Mouse (Mus musculus) kidney, embryonic 16.5 days (tissue): ENCODE results near the gene Smim24. TPM values are rescaled to one million over a fixed set of nuclear protein-coding genes. Genes with fewer than 3 reads are reported as not detected.

Experiments
- ATAC-seq: fragments of 200-750 bp; cut with Nextera tagmentation; 2 replicates; pipeline ENCODE4 v1.8.0; 2017; ENCODE audit warnings: moderate TSS enrichment; ENCODE audit not compliant: low FRiP score, low TSS enrichment
- H3K27ac ChIP-seq: fragments of 300-500 bp; sonication (generic); 2 replicates; pipeline ENCODE4 v1.5.1; 2014; ENCODE audit warnings: low read length
- H3K27me3 ChIP-seq: fragments of 300-500 bp; sonication (generic); 2 replicates; pipeline ENCODE4 v1.6.1; 2014; ENCODE audit warnings: low read length, control low read depth, mixed read lengths; ENCODE audit not compliant: insufficient read depth
- H3K36me3 ChIP-seq: fragments of 300-500 bp; sonication (generic); 2 replicates; pipeline ENCODE4 v1.6.1; 2014; ENCODE audit warnings: low read length, control low read depth, mixed read lengths; ENCODE audit not compliant: insufficient read depth
- H3K4me1 ChIP-seq: fragments of 300-500 bp; sonication (generic); 2 replicates; pipeline ENCODE4 v1.6.1; 2014; ENCODE audit warnings: low read length, control low read depth, mixed read lengths; ENCODE audit not compliant: insufficient read depth
- H3K4me2 ChIP-seq: fragments of 300-500 bp; sonication (generic); replicated peaks from 2 replicates; pipeline ENCODE4 v1.6.1; 2014; ENCODE audit warnings: low read depth, low read length
- H3K4me3 ChIP-seq: fragments of 300-500 bp; sonication (generic); 2 replicates; pipeline ENCODE4 v1.5.1; 2014; ENCODE audit warnings: mild to moderate bottlenecking, low read length
- H3K9ac ChIP-seq: fragments of 300-500 bp; sonication (generic); replicated peaks from 2 replicates; pipeline ENCODE4 v1.6.1; 2014; ENCODE audit warnings: low read length
- H3K9me3 ChIP-seq: fragments of 300-500 bp; sonication (generic); 2 replicates; pipeline ENCODE4 v1.6.1; 2016; ENCODE audit warnings: low read length, control low read depth
- WGBS: fragments of 180-500 bp; shearing (Covaris S2); extraction: QIAGEN DNeasy Blood & Tissue Kit; methylation state at CpG from one replicate; pipeline ENCODE4 v1.1.7; 2014; 5-methylcytosine and 5-hydroxymethylcytosine counted together
- polyA plus RNA-seq: library from polyadenylated mRNA; unstranded; fragments of >200 nt; fragmentation: Nextera tagmentation; extraction: Ambion mirVana; gene quantifications from 2 replicates; pipeline ENCODE4 v1.2.1, GENCODE M21; 2015

The Smim24 gene
- polyA plus RNA-seq, 1 experiment from 2014 or later, result 44.1 TPM

- no peak for ATAC-seq
- Histone ChIP-seq H3K27me3 (peaks cover 13% of the 10 kb centered on the region), H3K4me3 (no peak overlapping the region), H3K4me2 (peak overlapping the region; percentile 71; the same call in 1 of the 2 replicates), H3K27ac (no peak overlapping the region), H3K9me3 (no peaks in the 10 kb centered on the region), H3K9ac (no peak overlapping the region), H3K36me3 (peaks cover 37% of the 10 kb centered on the region), H3K4me1 (peaks cover 30% of the 10 kb centered on the region)
- WGBS, result 34% methylated on average over 4 of the region's 4 CpGs
Measured at GRCm38 (mm10) chr10:81365073-81365472, 27.8 kb upstream of the Smim24 start.

GRCm38 (mm10) chr10:81365672-81366476 lies 27.0 kb upstream of the Smim24 start, which contains the start of gene 4930404N11Rik:
4930404N11Rik (minus strand) TSS chr10:81365816.
- WGBS, result 27% methylated on average over 12 of the region's 12 CpGs
- Histone ChIP-seq H3K36me3 (peaks cover 45% of the 10 kb centered on the region), H3K4me2 (peak within 1 kb of the TSS; percentile 71), H3K9ac (peak within 1 kb of the TSS; percentile 59), H3K4me1 (peaks cover 30% of the 10 kb centered on the region), H3K4me3 (peak within 1 kb of the TSS; percentile 44), H3K27ac (no peak within 1 kb of the TSS), H3K9me3 (no peaks in the 10 kb centered on the region), H3K27me3 (peaks cover 13% of the 10 kb centered on the region)
- ATAC-seq, result no peak

- Histone ChIP-seq H3K36me3 (peaks cover 52% of the 10 kb centered on the region), H3K9me3 (no peaks in the 10 kb centered on the region), H3K4me3 (no peak overlapping the region), H3K27me3 (peaks cover 13% of the 10 kb centered on the region), H3K4me1 (peaks cover 30% of the 10 kb centered on the region), H3K27ac (no peak overlapping the region), H3K9ac (no peak overlapping the region), H3K4me2 (no peak overlapping the region)
- no peak for ATAC-seq
- WGBS, result 81% methylated on average over 6 of the region's 6 CpGs
Measured at GRCm38 (mm10) chr10:81366477-81367206, 26.2 kb upstream of the Smim24 start.

DNA sequence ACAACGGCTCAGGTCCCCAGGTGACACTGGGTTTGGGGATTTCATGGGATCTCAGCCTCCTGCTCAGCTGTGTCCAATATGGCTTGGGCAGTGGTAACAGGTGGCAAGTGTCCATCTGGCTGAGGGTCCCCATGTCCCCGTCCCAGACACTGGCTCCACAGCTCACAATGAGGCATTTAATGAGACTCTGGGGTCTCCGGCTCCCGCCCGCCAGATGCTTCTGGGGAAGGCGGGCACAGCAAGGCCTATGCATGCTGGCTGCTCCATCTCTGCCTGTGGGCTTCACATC lies 25.7 kb upstream of the Smim24 start:
- H3K4me3 ChIP-seq, result no peak overlapping the region
- no peaks in the 10 kb centered on the region for H3K9me3 ChIP-seq
- H3K27ac ChIP-seq, result no peak overlapping the region
- peaks cover 30% of the 10 kb centered on the region for H3K4me1 ChIP-seq
- H3K27me3 ChIP-seq, result peaks cover 13% of the 10 kb centered on the region
- H3K4me2 ChIP-seq, result no peak overlapping the region
- no peak for ATAC-seq
- H3K36me3 ChIP-seq, result peaks cover 56% of the 10 kb centered on the region
- H3K9ac ChIP-seq, result no peak overlapping the region
- 85% methylated on average over 6 of the region's 6 CpGs for WGBS

GRCm38 (mm10) chr10:81375322-81375721 lies 17.5 kb upstream of the Smim24 start:
- 92% methylated on average over 10 of the region's 10 CpGs for WGBS
- Histone ChIP-seq H3K27ac (no peak overlapping the region), H3K27me3 (no peaks in the 10 kb centered on the region), H3K36me3 (peaks cover 44% of the 10 kb centered on the region), H3K4me1 (peaks cover 23% of the 10 kb centered on the region), H3K4me3 (no peak overlapping the region), H3K9me3 (no peaks in the 10 kb centered on the region), H3K4me2 (no peak overlapping the region), H3K9ac (no peak overlapping the region)
- ATAC-seq, result no peak

DNA sequence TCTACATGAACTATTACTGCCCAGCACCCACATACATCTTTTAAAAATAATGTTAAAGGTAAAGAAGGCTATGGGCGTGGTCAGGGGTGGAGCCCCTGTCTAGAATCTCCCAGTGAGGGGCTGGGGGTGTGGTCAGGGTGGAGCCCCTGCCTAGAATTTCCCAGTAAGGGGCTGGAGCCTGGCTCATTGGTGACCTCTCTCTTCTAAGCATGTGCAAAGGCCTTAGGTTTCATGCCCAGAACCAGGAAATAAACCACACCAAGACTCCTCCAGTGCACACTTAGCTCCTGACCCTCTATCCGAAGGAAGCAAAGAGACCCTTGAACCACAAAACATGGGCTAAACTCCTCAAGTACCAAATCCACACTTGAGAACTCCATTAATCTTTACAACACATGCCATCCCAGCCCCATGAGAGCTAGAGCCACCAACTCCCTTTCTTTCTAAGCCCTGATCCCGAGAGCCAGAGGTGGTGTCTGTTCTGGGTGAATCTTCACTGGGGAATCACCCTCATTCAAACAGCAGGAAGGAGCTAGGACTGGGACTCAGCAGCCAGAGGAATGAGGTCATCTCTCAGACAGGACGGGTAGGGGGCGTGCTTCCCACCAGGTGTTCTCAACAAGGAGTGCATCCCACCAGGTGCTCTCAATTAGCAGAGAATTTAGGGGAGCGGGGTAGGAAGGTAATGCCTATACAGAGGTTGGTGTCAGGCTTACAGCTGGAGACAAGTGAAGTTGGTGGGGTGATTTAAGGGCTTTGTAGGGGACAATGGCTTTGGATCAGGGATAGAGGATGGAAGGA lies 16.1 kb upstream of the Smim24 start:
- H3K36me3 ChIP-seq, result peaks cover 30% of the 10 kb centered on the region
- H3K9me3 ChIP-seq, result no peaks in the 10 kb centered on the region
- 36% methylated on average over 6 of the region's 6 CpGs for WGBS
- ATAC-seq, result no peak
- H3K4me1 ChIP-seq, result peaks cover 23% of the 10 kb centered on the region
- H3K4me2 ChIP-seq, result peak overlapping the region; percentile 90
- H3K4me3 ChIP-seq, result peak overlapping the region; percentile 86
- no peaks in the 10 kb centered on the region for H3K27me3 ChIP-seq
- H3K9ac ChIP-seq, result peak overlapping the region; percentile 90
- peak overlapping the region; percentile 49 for H3K27ac ChIP-seq

- peak overlapping the region; percentile 90 for H3K9ac ChIP-seq
- no peaks in the 10 kb centered on the region for H3K27me3 ChIP-seq
- 35% methylated on average over 2 of the region's 2 CpGs for WGBS
- ATAC-seq, result no peak
- peaks cover 23% of the 10 kb centered on the region for H3K4me1 ChIP-seq
- H3K9me3 ChIP-seq, result no peaks in the 10 kb centered on the region
- H3K36me3 ChIP-seq, result peaks cover 28% of the 10 kb centered on the region
- peak overlapping the region; percentile 90 for H3K4me2 ChIP-seq
- H3K27ac ChIP-seq, result peak overlapping the region; percentile 49
- H3K4me3 ChIP-seq, result peak overlapping the region; percentile 86
Measured at GRCm38 (mm10) chr10:81377362-81377664, 15.5 kb upstream of the Smim24 start.

DNA sequence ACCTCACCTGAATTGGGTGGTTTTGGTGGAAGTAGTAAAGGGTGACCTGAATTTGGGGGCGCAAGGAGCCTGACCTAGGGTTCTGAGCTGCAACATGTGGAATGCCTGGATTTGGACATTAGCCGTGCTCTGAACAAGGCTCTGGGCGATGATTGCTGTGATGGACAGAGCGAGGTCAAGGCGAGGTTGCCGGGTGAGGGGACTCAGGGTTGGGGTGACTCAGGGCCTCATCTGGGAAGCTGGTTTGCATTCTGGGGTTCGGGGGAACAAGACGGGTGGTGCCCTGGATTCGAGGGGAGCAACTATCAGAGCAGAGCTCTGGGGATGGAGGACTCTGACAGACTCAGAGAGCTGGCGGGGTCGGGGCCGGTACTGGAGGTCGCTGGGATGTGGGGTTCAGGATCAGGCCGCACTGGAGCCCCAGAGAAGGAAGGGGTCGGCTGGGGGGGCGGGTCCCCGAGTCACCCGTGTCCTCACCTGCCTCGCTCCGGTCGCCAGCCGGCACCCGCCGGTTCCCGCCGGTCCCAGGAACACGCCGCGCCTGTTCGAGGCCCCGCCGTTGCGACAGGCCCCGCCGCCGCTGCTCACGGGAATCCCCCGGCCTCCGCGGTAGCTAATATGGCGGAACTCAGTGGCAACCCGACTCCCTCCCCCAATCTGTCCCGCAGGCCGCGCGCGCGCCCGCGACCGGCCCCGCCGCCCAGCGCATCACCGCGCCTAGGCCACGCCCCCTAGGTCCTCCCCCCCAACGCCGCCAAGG lies 14.9 kb upstream of the Smim24 start, which contains the start of gene Fzr1:
Gene Fzr1, minus strand, starts transcription at position 724 of the 760 bp plus-strand sequence.
- Histone ChIP-seq H3K4me1 (peaks cover 23% of the 10 kb centered on the region), H3K4me2 (peak within 1 kb of the TSS; percentile 90), H3K9ac (peak within 1 kb of the TSS; percentile 90), H3K27me3 (no peaks in the 10 kb centered on the region), H3K27ac (peak within 1 kb of the TSS; percentile 78), H3K4me3 (peak within 1 kb of the TSS; percentile 86), H3K9me3 (no peaks in the 10 kb centered on the region), H3K36me3 (peaks cover 22% of the 10 kb centered on the region)
- ATAC-seq, result peak; percentile 66
- under 1% methylated on average over 45 of the region's 59 CpGs for WGBS

DNA sequence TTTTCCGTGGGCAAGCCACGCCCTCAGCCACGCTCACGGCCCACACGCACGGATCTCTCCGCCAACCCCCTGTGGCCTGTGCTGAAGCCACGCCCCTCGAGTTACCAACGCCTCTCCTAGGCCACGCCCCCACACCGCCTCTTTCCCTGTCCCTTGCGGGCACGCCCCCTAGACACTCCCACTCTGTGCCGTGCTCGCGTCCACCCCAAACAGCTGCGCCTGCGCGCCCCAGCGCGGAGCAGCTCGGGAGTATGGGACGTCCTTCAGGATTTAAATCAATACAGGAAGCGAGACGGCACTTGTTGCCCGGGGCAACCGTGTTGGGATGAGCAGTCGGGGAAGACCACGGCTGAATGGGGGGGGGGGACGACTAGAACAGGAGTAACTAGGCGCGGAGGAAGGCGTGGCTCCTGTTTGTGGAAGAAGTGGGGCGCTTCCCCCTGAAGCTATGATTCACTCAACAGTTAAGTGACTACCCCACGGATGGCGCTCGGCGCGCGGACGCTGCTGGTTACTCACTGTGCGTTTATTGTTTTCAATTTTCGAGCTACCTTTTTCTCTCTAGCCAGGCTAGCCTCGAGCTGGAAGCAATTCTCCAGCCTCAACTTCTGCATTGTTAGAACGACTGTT lies 14.2 kb upstream of the Smim24 start:
- WGBS, result under 1% methylated on average over 43 of the region's 46 CpGs
- no peaks in the 10 kb centered on the region for H3K27me3 ChIP-seq

More for the DNA sequence above, 14.2 kb upstream of the Smim24 start:
- peak overlapping the region; percentile 90 for H3K9ac ChIP-seq
- H3K4me2 ChIP-seq, result peak overlapping the region; percentile 90
- peaks cover 16% of the 10 kb centered on the region for H3K36me3 ChIP-seq
- ATAC-seq, result peak; percentile 96
- H3K4me3 ChIP-seq, result peak overlapping the region; percentile 86
- H3K27ac ChIP-seq, result peak overlapping the region; percentile 78
- no peaks in the 10 kb centered on the region for H3K9me3 ChIP-seq
- H3K4me1 ChIP-seq, result peaks cover 23% of the 10 kb centered on the region
